Mouse (Mus musculus): ENCODE results near the gene Galt.
"Not testable (repeated sequence)": the region's sequence is repeated elsewhere in the genome, so short reads cannot be mapped to it uniquely, and the experiment has no call there.

GRCm38 (mm10) chr4:41762688-41763114, 7.7 kb downstream of the Galt start:
- TF ChIP-seq POLR2A (IDR thresholded peaks at IDR 0.05; ENCODE audit: low read depth, low read length); CTCF (conservative IDR thresholded peaks at IDR 0.05; ENCODE audit: insufficient read depth, insufficient read length, low read depth, low read length): not testable (repeated sequence)
